Mouse (Mus musculus) MEL (cell line): ENCODE measurements around the gene Lnx1. TPM values are rescaled to one million over a fixed set of nuclear protein-coding genes. Genes with fewer than 3 reads are reported as not detected.

ENCODE experiments used
- DNase-seq: peaks from one replicate; pipeline ENCODE4 v3.0.0; 2011; ENCODE audit warnings: low read depth, low spot score
- H3K27ac ChIP-seq: 2 replicates; pipeline ENCODE4 v1.5.1; 2012; ENCODE audit warnings: low read depth, mild to moderate bottlenecking, control low read depth, low read length, moderate library complexity; ENCODE audit not compliant: control insufficient read depth
- H3K27me3 ChIP-seq, 2 experiments: fragments of 150-350 bp in 1 of 2; sonication (generic) in 1 of 2; 2 replicates each; pipeline ENCODE4 v1.6.1; 2012; ENCODE audit warnings: low read length in 2 of 2, mild to moderate bottlenecking in 2 of 2, improper control_type of control experiment in 1 of 2, moderate library complexity in 1 of 2; ENCODE audit not compliant: insufficient read depth in 2 of 2, control insufficient read depth in 1 of 2
- H3K36me3 ChIP-seq, 2 experiments: 2 replicates each; pipeline ENCODE4 v1.6.1; 2012 to 2014; ENCODE audit warnings: low read length in 2 of 2, improper control_type of control experiment in 1 of 2, inconsistent platforms in 1 of 2, mild to moderate bottlenecking in 1 of 2; ENCODE audit not compliant: insufficient read depth in 2 of 2, control insufficient read depth in 1 of 2
- H3K4me1 ChIP-seq, 2 experiments: fragments of 150-350 bp in 1 of 2; sonication (generic) in 1 of 2; 2 replicates each; pipeline ENCODE4 v1.6.1; 2012; ENCODE audit warnings: low read length in 2 of 2, improper control_type of control experiment in 1 of 2, mild to moderate bottlenecking in 1 of 2; ENCODE audit not compliant: insufficient read depth in 2 of 2, control insufficient read depth in 1 of 2
- H3K4me3 ChIP-seq, 2 experiments: fragments of 150-350 bp in 1 of 2; sonication (generic) in 1 of 2; 2 replicates each; pipeline ENCODE4 v1.5.1; 2012; ENCODE audit warnings: low read depth in 2 of 2, low read length in 2 of 2, mild to moderate bottlenecking in 2 of 2, moderate library complexity in 2 of 2, control low read depth in 1 of 2, improper control_type of control experiment in 1 of 2; ENCODE audit not compliant: control insufficient read depth in 1 of 2, insufficient read depth in 1 of 2
- H3K79me2 ChIP-seq: 2 replicates; pipeline ENCODE4 v1.6.1; 2012; ENCODE audit warnings: mild to moderate bottlenecking, low read length, moderate library complexity; ENCODE audit not compliant: control insufficient read depth, poor library complexity, insufficient read depth
- H3K9ac ChIP-seq: 2 replicates; pipeline ENCODE4 v1.6.1; 2012; ENCODE audit warnings: low read depth, mild to moderate bottlenecking, control low read depth, low read length, moderate library complexity; ENCODE audit not compliant: control insufficient read depth, poor library complexity, severe bottlenecking
- H3K9me3 ChIP-seq: fragments of 150-350 bp; sonication (generic); replicated peaks from 2 replicates; pipeline ENCODE4 v1.6.1; 2012; ENCODE audit warnings: mild to moderate bottlenecking, low read length, improper control_type of control experiment, moderate library complexity; ENCODE audit not compliant: insufficient read depth
- BHLHE40 ChIP-seq: IDR thresholded peaks from 2 replicates; pipeline ENCODE4 v1.6.1; 2012; ENCODE audit warnings: low read depth, mild to moderate bottlenecking, inconsistent platforms, low read length, improper control_type of control experiment, borderline replicate concordance
- CHD1 ChIP-seq: IDR thresholded peaks from 2 replicates; pipeline ENCODE4 v1.6.1; 2012; ENCODE audit warnings: low read depth, mild to moderate bottlenecking, inconsistent platforms, low read length, improper control_type of control experiment
- ELF1 ChIP-seq: IDR thresholded peaks from 2 replicates; pipeline ENCODE4 v1.6.1; 2014; ENCODE audit warnings: low read depth, mild to moderate bottlenecking, inconsistent platforms, low read length, improper control_type of control experiment, moderate library complexity
- EP300 ChIP-seq, 2 experiments: IDR thresholded peaks; 2 replicates each; pipeline ENCODE4 v1.6.1; 2011; ENCODE audit warnings: improper control_type of control experiment in 2 of 2, low read length in 2 of 2, low read depth in 1 of 2, mild to moderate bottlenecking in 1 of 2
- ETS1 ChIP-seq: IDR thresholded peaks from 2 replicates; pipeline ENCODE4 v1.6.1; 2012; ENCODE audit warnings: low read depth, mild to moderate bottlenecking, inconsistent platforms, low read length, improper control_type of control experiment, moderate library complexity
- GABPA ChIP-seq: IDR thresholded peaks from 2 replicates; pipeline ENCODE4 v1.6.1; 2012; ENCODE audit warnings: low read depth, mild to moderate bottlenecking, inconsistent platforms, low read length, improper control_type of control experiment, moderate library complexity
- HCFC1 ChIP-seq: IDR thresholded peaks from 2 replicates; pipeline ENCODE4 v1.6.1; 2012; ENCODE audit warnings: low read depth, mild to moderate bottlenecking, inconsistent platforms, low read length, improper control_type of control experiment, moderate library complexity
- JUND ChIP-seq: IDR thresholded peaks from 2 replicates; pipeline ENCODE4 v1.6.1; 2011; ENCODE audit warnings: low read depth, mild to moderate bottlenecking, improper control_type of control experiment, low read length
- KAT2A ChIP-seq: conservative IDR thresholded peaks from 2 replicates; pipeline ENCODE4 v1.6.1; 2012; ENCODE audit warnings: low read depth, low read length, improper control_type of control experiment, inconsistent platforms
- MAX ChIP-seq: IDR thresholded peaks from 2 replicates; pipeline ENCODE4 v1.6.1; 2011; ENCODE audit warnings: low read length, improper control_type of control experiment
- MAZ ChIP-seq: IDR thresholded peaks from 2 replicates; pipeline ENCODE4 v1.6.1; 2012; ENCODE audit warnings: low read depth, mild to moderate bottlenecking, inconsistent platforms, low read length, improper control_type of control experiment
- MYB ChIP-seq: IDR thresholded peaks from 2 replicates; pipeline ENCODE4 v1.6.1; 2011; ENCODE audit warnings: mild to moderate bottlenecking, low read depth, low read length, improper control_type of control experiment
- MYC ChIP-seq: IDR thresholded peaks from 2 replicates; pipeline ENCODE4 v1.6.1; 2011; ENCODE audit warnings: low read depth, mild to moderate bottlenecking, low read length, improper control_type of control experiment, moderate library complexity
- NELFE ChIP-seq: IDR thresholded peaks from 2 replicates; pipeline ENCODE4 v1.6.1; 2011; ENCODE audit warnings: low read depth, low read length, improper control_type of control experiment
- POLR2AphosphoS2 ChIP-seq: IDR thresholded peaks from 2 replicates; pipeline ENCODE4 v1.6.1; 2011; ENCODE audit warnings: low read length, improper control_type of control experiment
- POLR2AphosphoS5 ChIP-seq: IDR thresholded peaks from 2 replicates; pipeline ENCODE4 v1.6.1; 2012; ENCODE audit warnings: low read depth, borderline replicate concordance, mild to moderate bottlenecking, inconsistent platforms, low read length, moderate library complexity, mixed read lengths
- RAD21 ChIP-seq: IDR thresholded peaks from 2 replicates; pipeline ENCODE4 v1.6.1; 2011; ENCODE audit warnings: mild to moderate bottlenecking, low read depth, low read length, improper control_type of control experiment
- SIN3A ChIP-seq: IDR thresholded peaks from 2 replicates; pipeline ENCODE4 v1.6.1; 2012; ENCODE audit warnings: low read length, improper control_type of control experiment, inconsistent platforms
- TCF12 ChIP-seq: IDR thresholded peaks from 2 replicates; pipeline ENCODE4 v1.6.1; 2014; ENCODE audit warnings: low read depth, mild to moderate bottlenecking, inconsistent platforms, low read length, improper control_type of control experiment, moderate library complexity
- USF1 ChIP-seq: IDR thresholded peaks from 2 replicates; pipeline ENCODE4 v1.6.1; 2014; ENCODE audit warnings: low read depth, mild to moderate bottlenecking, inconsistent platforms, low read length, improper control_type of control experiment, moderate library complexity
- ZC3H11A ChIP-seq: IDR thresholded peaks from 2 replicates; pipeline ENCODE4 v1.6.1; 2012; ENCODE audit warnings: low read depth, mild to moderate bottlenecking, inconsistent platforms, low read length, improper control_type of control experiment
- ZMIZ1 ChIP-seq: IDR thresholded peaks from 2 replicates; pipeline ENCODE4 v1.6.1; 2012; ENCODE audit warnings: low read depth, mild to moderate bottlenecking, inconsistent platforms, low read length, improper control_type of control experiment, moderate library complexity
- polyA plus RNA-seq, 2 experiments: library from polyadenylated mRNA; stranded (reverse) in 1 of 2; unstranded in 1 of 2; fragments of >175 nt in 1 of 2; fragments of >200 nt in 1 of 2; gene quantifications; 2 replicates each; pipeline versions ENCODE4 v1.2.1 to v1.2.4; 2012; ENCODE audit warnings: low replicate concordance in 2 of 2, low read depth in 1 of 2; ENCODE audit not compliant: insufficient read length in 2 of 2, insufficient read depth in 1 of 2, missing spikeins in 1 of 2
- total RNA-seq: library from RNA; depleted of rRNA; stranded (reverse); fragments of 300-350 nt; gene quantifications from 2 replicates; pipeline ENCODE4 v1.2.3, GENCODE M21; 2012

Lnx1 gene
- total and polyA plus RNA-seq, 3 experiments, result 0.06 TPM; not detected in 2

DNA sequence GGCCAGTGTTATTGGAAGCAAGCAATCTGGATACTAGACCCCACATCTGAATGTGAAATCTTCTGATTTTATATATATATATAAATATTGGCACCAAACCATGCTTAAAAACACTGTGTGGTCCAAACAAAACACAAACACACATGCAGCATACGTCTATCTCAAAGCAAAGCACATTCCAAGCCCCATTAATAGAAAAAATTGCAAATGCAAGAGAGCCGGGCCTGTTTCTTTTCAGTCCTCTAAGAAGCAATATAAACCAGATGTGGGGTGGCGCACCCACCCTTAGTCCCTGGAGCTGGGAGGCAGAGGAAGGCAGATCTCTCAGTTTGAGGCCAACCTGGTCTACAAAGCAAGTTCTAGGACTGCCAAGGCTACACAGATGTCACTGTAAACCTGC is 68.3 kb downstream of the Lnx1 start:
- H3K27me3 ChIP-seq, result peaks cover 28 to 30% of the 10 kb centered on the region in 2 experiments
- DNase-seq, result no peak
- TF ChIP-seq GABPA, result no peak
- TF ChIP-seq SIN3A, result no peak
- TF ChIP-seq MAX, result no peak
- TF ChIP-seq ETS1, result no peak
- TF ChIP-seq RAD21, result no peak
- TF ChIP-seq BHLHE40, result no peak
- TF ChIP-seq POLR2AphosphoS2, result no peak
- TF ChIP-seq TCF12, result no peak
- TF ChIP-seq ZMIZ1, result no peak
- TF ChIP-seq POLR2AphosphoS5, result no peak
- no peak for TF ChIP-seq CHD1
- no peak for TF ChIP-seq MYC
- TF ChIP-seq KAT2A, result no peak
- no peak for TF ChIP-seq ELF1
- TF ChIP-seq MAZ, result no peak
- no peak for TF ChIP-seq MYB
- no peak for TF ChIP-seq USF1
- TF ChIP-seq, all 39 proteins: peak for 0
- Histone ChIP-seq H3K36me3 (no peaks in the 10 kb centered on the region), H3K4me3 (no peak overlapping the region), H3K27ac (no peak overlapping the region), H3K9ac (no peak overlapping the region), H3K4me1 (no peaks in the 10 kb centered on the region), H3K79me2 (no peaks in the 10 kb centered on the region), H3K9me3 (no peaks in the 10 kb centered on the region)

DNA sequence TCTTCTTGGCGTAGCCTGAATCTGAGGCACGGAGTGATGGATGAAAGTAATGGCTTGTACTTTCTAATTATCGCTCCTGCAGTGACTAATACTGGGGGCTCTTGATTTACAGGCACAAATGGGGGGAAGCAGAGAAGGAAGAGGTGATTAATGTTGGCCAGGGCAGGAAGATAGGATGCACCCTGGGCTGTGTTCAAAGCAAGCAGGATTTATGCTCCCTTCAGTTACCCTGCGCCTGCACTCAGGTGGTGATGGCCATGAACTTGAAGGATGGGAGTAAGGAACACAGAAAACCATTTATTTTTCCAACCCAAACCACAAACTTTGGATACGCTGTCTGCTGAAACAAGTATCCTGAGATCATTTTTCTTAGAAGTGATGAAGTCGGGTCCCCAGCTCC is 69.3 kb downstream of the Lnx1 start:
- Histone ChIP-seq H3K79me2 (no peaks in the 10 kb centered on the region), H3K9me3 (no peaks in the 10 kb centered on the region), H3K4me1 (no peaks in the 10 kb centered on the region), H3K9ac (no peak overlapping the region), H3K27me3 (peaks cover 31 to 34% of the 10 kb centered on the region in 2 experiments), H3K27ac (no peak overlapping the region), H3K36me3 (no peaks in the 10 kb centered on the region), H3K4me3 (no peak overlapping the region)
- no peak for DNase-seq
- no peak for TF ChIP-seq RAD21
- TF ChIP-seq ZC3H11A, result no peak
- no peak for TF ChIP-seq EP300 (IDR thresholded peaks at IDR 0.05; ENCODE audit: low read depth in 1 of 2, low read length in 2 of 2)
- TF ChIP-seq JUND, result no peak
- TF ChIP-seq HCFC1, result no peak
- TF ChIP-seq GABPA, result no peak
- no peak for TF ChIP-seq NELFE
